Mouse (Mus musculus) neural tube, embryonic 12.5 days (tissue): Measurements from ENCODE around the gene Mobp. TPM values are rescaled to one million over a fixed set of nuclear protein-coding genes. Genes with fewer than 3 reads are reported as not detected.

ENCODE experiments used
- polyA plus RNA-seq: library from polyadenylated mRNA; unstranded; fragments of >200 nt; fragmentation: Nextera tagmentation; extraction: Ambion mirVana; gene quantifications from 2 replicates; pipeline ENCODE4 v1.2.1, GENCODE M21; 2016

Mobp gene
- polyA plus RNA-seq, 1 experiment from 2014 or later, result 0.08 TPM

Other genes starting within 250 kb of the Mobp start
- gene Gorasp1, start 212.1 kb upstream of the Mobp start, polyA plus RNA-seq, result 22.6 and 23.8 TPM in 2 replicates
- gene Ttc21a, start 212.1 kb upstream of the Mobp start, polyA plus RNA-seq, result 0.28 and 0.38 TPM in 2 replicates
- 2.4 and 2.7 TPM in 2 replicates for gene Csrnp1, start 165.0 kb upstream of the Mobp start, polyA plus RNA-seq
- gene Xirp1, start 126.1 kb upstream of the Mobp start, polyA plus RNA-seq, result 0.25 and 0.49 TPM in 2 replicates
- 7.4 and 7.8 TPM in 2 replicates for gene Cx3cr1, start 79.8 kb upstream of the Mobp start, polyA plus RNA-seq
- gene Ccr8, start 57.6 kb upstream of the Mobp start, polyA plus RNA-seq, result not detected in 2 replicates
- 38.2 and 38.6 TPM in 2 replicates for gene Slc25a38, start 39.3 kb upstream of the Mobp start, polyA plus RNA-seq
- 867 and 933 TPM in 2 replicates for gene Rpsa, start 22.0 kb upstream of the Mobp start, polyA plus RNA-seq
- gene Myrip, start 151.8 kb downstream of the Mobp start, polyA plus RNA-seq, result 2.3 and 2.4 TPM in 2 replicates